Mouse (Mus musculus): ENCODE measurements around the gene Men1.

GRCm38 (mm10) chr19:6299450-6300267 lies 35.1 kb upstream of the Men1 start:
- TF ChIP-seq POLR2A (IDR thresholded peaks at IDR 0.05; ENCODE audit: borderline replicate concordance, insufficient read depth, low read length) (no peak), CTCF (IDR thresholded peaks at IDR 0.05; ENCODE audit: borderline replicate concordance, insufficient read depth, low read depth, low read length) (no peak)

Data from cerebellum, adult 2 months (tissue).